Mouse (Mus musculus) megakaryocyte, embryonic 14.5 days (primary cell): ENCODE measurements around the gene Dbr1.

ENCODE experiments used
- FLI1 ChIP-seq: IDR thresholded peaks from 2 replicates; pipeline ENCODE4 v1.6.1; 2012; ENCODE audit warnings: low read length, inconsistent platforms, mixed read lengths
- GATA1 ChIP-seq: IDR thresholded peaks from 3 replicates; pipeline ENCODE4 v1.6.1; 2012; ENCODE audit warnings: mixed read lengths, low read length, inconsistent platforms, borderline replicate concordance

GRCm38 (mm10) chr9:99612202-99612601, 36.6 kb downstream of the Dbr1 start, which contains the start of gene A4gnt:
- TF ChIP-seq GATA1 (no peak), FLI1 (no peak)
